Mouse (Mus musculus) liver, embryonic 14.5 days (tissue): Measurements from ENCODE around the gene Iqgap2. TPM values are rescaled to one million over a fixed set of nuclear protein-coding genes. Genes with fewer than 3 reads are reported as not detected.

Experiments used
- ATAC-seq: fragments of 200-750 bp; cut with Nextera tagmentation; 2 replicates; pipeline ENCODE4 v1.8.0; 2017; ENCODE audit warnings: moderate number of reproducible peaks, mild to moderate bottlenecking, moderate library complexity; ENCODE audit not compliant: insufficient read depth
- DNase-seq, 3 experiments: peaks; one replicate each; pipeline ENCODE4 v3.0.0-alpha.2; 2012 to 2013; ENCODE audit warnings: low read depth in 3 of 3, low spot score in 3 of 3
- H3K27ac ChIP-seq: fragments of 300-500 bp; sonication (generic); 2 replicates; pipeline ENCODE4 v1.5.1; 2014; ENCODE audit warnings: moderate library complexity, mild to moderate bottlenecking, control low read depth, inconsistent platforms
- H3K27me3 ChIP-seq: fragments of 300-500 bp; sonication (generic); 2 replicates; pipeline ENCODE4 v1.6.1; 2014; ENCODE audit warnings: mild to moderate bottlenecking, low read length, moderate library complexity; ENCODE audit not compliant: control insufficient read depth, insufficient read depth
- H3K36me3 ChIP-seq: fragments of 300-500 bp; sonication (generic); replicated peaks from 2 replicates; pipeline ENCODE4 v1.6.1; 2014; ENCODE audit warnings: low read depth; ENCODE audit not compliant: control insufficient read depth, insufficient read depth
- H3K4me1 ChIP-seq, 2 experiments: fragments of 200-500 bp in 1 of 2; fragments of 300-500 bp in 1 of 2; sonication (generic) in 1 of 2; replicated peaks; 2 replicates each; pipeline ENCODE4 v1.6.1; 2012 to 2014; ENCODE audit warnings: antibody characterized with exemption in 1 of 2, inconsistent platforms in 1 of 2, low read length in 1 of 2; ENCODE audit not compliant: control insufficient read depth in 2 of 2, insufficient read depth in 2 of 2
- H3K4me2 ChIP-seq: fragments of 300-500 bp; sonication (generic); 2 replicates; pipeline ENCODE4 v1.6.1; 2014; ENCODE audit warnings: low read depth, mild to moderate bottlenecking, control low read depth, moderate library complexity
- H3K4me3 ChIP-seq, 2 experiments: fragments of 200-500 bp in 1 of 2; fragments of 300-500 bp in 1 of 2; sonication (generic) in 1 of 2; 2 replicates each; pipeline ENCODE4 v1.5.1; 2012 to 2014; ENCODE audit warnings: low read depth in 2 of 2, low read length in 2 of 2, mild to moderate bottlenecking in 2 of 2, control low read depth in 1 of 2, inconsistent platforms in 1 of 2, moderate library complexity in 1 of 2; ENCODE audit not compliant: insufficient read depth in 1 of 2
- H3K9ac ChIP-seq: fragments of 300-500 bp; sonication (generic); replicated peaks from 2 replicates; pipeline ENCODE4 v1.6.1; 2014; ENCODE audit warnings: mild to moderate bottlenecking, control low read depth, moderate library complexity
- H3K9me3 ChIP-seq: fragments of 300-500 bp; sonication (generic); 2 replicates; pipeline ENCODE4 v1.6.1; 2016; ENCODE audit warnings: low read length, mixed read lengths; ENCODE audit not compliant: control insufficient read depth
- CTCF ChIP-seq: IDR thresholded peaks from 2 replicates; pipeline ENCODE4 v1.5.1; 2016; ENCODE audit warnings: antibody characterized with exemption, low read depth, control low read depth
- EP300 ChIP-seq: IDR thresholded peaks from 2 replicates; pipeline ENCODE4 v1.6.1; 2016; ENCODE audit warnings: antibody characterized with exemption, low read depth
- WGBS: fragments of 180-500 bp; shearing (Covaris S2); extraction: QIAGEN DNeasy Blood & Tissue Kit; methylation state at CpG from one replicate; pipeline ENCODE4 v1.1.7; 2014; ENCODE audit not compliant: insufficient replicate concordance; 5-methylcytosine and 5-hydroxymethylcytosine counted together
- polyA plus RNA-seq, 2 experiments: library from polyadenylated mRNA; depleted of rRNA in 1 of 2; stranded (reverse) in 1 of 2; unstranded in 1 of 2; fragments of >200 nt; fragmentation: Nextera tagmentation in 1 of 2; extraction: Ambion mirVana in 1 of 2; gene quantifications; 2 replicates each; pipeline versions ENCODE4 v1.2.1 to v1.2.3; 2012 to 2014

Iqgap2 gene
- polyA plus RNA-seq, 2 experiments = 10.8 to 11.8 TPM

- TF ChIP-seq CTCF (no peak), EP300 (no peak)
- 65% methylated on average over 10 of the region's 10 CpGs for whole genome bisulfite sequencing
- DNase-seq = no peak
- peaks cover 24 to 55% of the 10 kb centered on the region in 2 experiments for H3K4me1 ChIP-seq
- no peak overlapping the region for H3K4me2 ChIP-seq
- no peak overlapping the region; the same call in 1 of the 2 replicates for H3K9ac ChIP-seq
- peaks cover 11% of the 10 kb centered on the region for H3K36me3 ChIP-seq
- no peak overlapping the region for H3K4me3 ChIP-seq
- H3K9me3 ChIP-seq = no peaks in the 10 kb centered on the region
- no peak overlapping the region for H3K27ac ChIP-seq
- ATAC-seq = no peak
- H3K27me3 ChIP-seq = no peaks in the 10 kb centered on the region
Measured at GRCm38 (mm10) chr13:95612243-95612642, 279.5 kb downstream of the Iqgap2 start.

- ATAC-seq (no peak), DNase-seq (no peak)
- H3K9ac ChIP-seq = no peak overlapping the region; the same call in 1 of the 2 replicates
- H3K27ac ChIP-seq = no peak overlapping the region
- WGBS = 75% methylated on average over 4 of the region's 4 CpGs
- no peaks in the 10 kb centered on the region for H3K27me3 ChIP-seq
- peaks cover 24 to 55% of the 10 kb centered on the region in 2 experiments for H3K4me1 ChIP-seq
- H3K36me3 ChIP-seq = peaks cover 14% of the 10 kb centered on the region
- H3K4me2 ChIP-seq = no peak overlapping the region; the same call in 1 of the 2 replicates
- no peaks in the 10 kb centered on the region for H3K9me3 ChIP-seq
- no peak for TF ChIP-seq EP300
- no peak for TF ChIP-seq CTCF
- no peak overlapping the region for H3K4me3 ChIP-seq
Measured at GRCm38 (mm10) chr13:95611752-95612151, 280.0 kb downstream of the Iqgap2 start.

DNA sequence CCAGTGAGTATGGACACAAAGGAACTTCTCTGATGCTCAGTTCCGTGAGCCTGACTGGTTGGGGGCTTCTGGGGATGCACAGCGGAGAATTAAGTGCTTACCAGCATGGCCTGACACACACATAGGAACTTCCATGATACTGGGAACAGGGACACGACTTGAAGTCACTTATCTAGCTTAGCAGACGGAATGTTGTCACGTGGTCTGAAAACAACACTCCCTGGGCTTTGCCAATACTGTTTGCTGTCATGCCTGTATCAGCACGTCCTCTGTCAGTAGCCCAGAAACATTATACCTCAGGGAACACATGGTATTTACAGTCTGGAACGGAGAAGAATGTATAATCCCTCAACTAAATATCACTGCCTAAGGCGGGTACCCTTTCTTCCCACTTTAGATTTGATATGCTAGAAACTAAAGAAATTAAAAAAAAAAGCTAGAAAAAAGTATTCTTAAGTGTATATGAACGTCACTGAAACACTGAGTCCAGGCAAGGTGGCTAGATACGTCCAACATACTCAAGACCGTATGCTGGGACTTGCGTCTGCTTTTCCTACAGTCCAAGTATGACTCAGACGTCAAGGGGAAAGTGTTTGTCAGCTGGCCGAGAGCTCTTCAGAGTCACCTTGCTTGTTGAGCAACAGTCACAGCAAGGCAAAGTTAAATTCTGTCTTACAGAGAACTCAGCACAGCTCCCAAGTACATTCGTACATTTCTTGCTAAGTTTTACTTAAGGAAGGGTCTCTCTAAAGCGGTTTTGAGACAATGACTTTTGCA lies 280.7 kb downstream of the Iqgap2 start:
- no peak for TF ChIP-seq CTCF
- TF ChIP-seq EP300 = peak; percentile 47
- H3K27me3 ChIP-seq = no peaks in the 10 kb centered on the region
- no peak overlapping the region for H3K9ac ChIP-seq
- no peaks in the 10 kb centered on the region for H3K9me3 ChIP-seq
- WGBS = 60% methylated on average over 16 of the region's 16 CpGs
- H3K4me1 ChIP-seq = peaks cover 21 to 49% of the 10 kb centered on the region in 2 experiments
- peak overlapping the region; percentile 3; the same call in 1 of the 2 replicates for H3K4me2 ChIP-seq
- H3K4me3 ChIP-seq = no peak overlapping the region
- peak overlapping the region; percentile 37 for H3K27ac ChIP-seq
- DNase-seq (peak in 2 of 3 experiments; percentile 35 to 63), ATAC-seq (peak; percentile 85)
- H3K36me3 ChIP-seq = peaks cover 14% of the 10 kb centered on the region

GRCm38 (mm10) chr13:95609088-95609420 lies 282.7 kb downstream of the Iqgap2 start:
- no peak overlapping the region for H3K27ac ChIP-seq
- H3K27me3 ChIP-seq = no peaks in the 10 kb centered on the region
- no peak overlapping the region for H3K4me3 ChIP-seq
- H3K9ac ChIP-seq = no peak overlapping the region
- WGBS = 72% methylated on average over 2 of the region's 2 CpGs
- H3K9me3 ChIP-seq = no peaks in the 10 kb centered on the region
- H3K36me3 ChIP-seq = peaks cover 14% of the 10 kb centered on the region
- H3K4me2 ChIP-seq = no peak overlapping the region
- ATAC-seq = no peak
- TF ChIP-seq CTCF = no peak
- peaks cover 13 to 32% of the 10 kb centered on the region in 2 experiments for H3K4me1 ChIP-seq
- no peak for DNase-seq

DNA sequence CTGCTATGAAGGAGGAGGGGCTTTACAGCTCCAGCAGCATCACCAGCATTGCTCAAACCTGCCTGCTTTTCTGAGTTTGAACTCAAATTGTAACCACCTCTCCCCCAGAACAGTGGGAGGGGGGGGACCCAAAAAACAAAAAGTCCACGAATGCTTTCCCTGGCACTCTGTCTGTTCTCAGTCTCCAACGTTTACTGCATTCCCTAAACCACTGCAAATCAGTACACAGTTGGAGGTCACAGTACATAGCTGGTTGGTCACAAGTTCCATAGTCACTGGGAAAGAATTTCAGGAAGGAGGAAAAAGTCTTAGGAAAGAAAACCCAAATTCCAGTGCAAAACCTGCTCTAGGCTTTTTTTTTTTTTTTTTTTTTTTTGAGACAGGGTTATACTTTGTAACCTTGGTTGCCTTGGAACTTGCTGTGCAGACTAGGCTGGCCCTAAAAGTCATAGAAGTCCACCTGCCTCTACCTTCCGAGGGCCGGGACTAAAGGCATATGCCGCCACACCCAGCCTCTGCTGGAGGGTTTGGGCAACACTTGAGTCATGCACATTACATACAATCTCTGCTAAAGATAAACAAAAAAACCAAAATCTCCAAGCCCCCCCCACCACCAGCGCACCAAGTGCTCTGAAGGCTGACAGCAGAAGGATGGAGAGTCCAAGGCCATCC lies 283.2 kb downstream of the Iqgap2 start:
- no peak for ATAC-seq
- WGBS = 67% methylated on average over 6 of the region's 6 CpGs

More for the DNA sequence above, 283.2 kb downstream of the Iqgap2 start:
- H3K4me2 ChIP-seq = no peak overlapping the region
- H3K4me1 ChIP-seq = peaks cover 13 to 32% of the 10 kb centered on the region in 2 experiments
- TF ChIP-seq CTCF (no peak), EP300 (no peak)
- H3K9me3 ChIP-seq = no peaks in the 10 kb centered on the region
- no peaks in the 10 kb centered on the region for H3K27me3 ChIP-seq
- H3K4me3 ChIP-seq = no peak overlapping the region
- H3K9ac ChIP-seq = no peak overlapping the region
- no peak overlapping the region for H3K27ac ChIP-seq
- peaks cover 19% of the 10 kb centered on the region for H3K36me3 ChIP-seq
- DNase-seq = no peak
